Mouse (Mus musculus) midbrain, embryonic 13.5 days (tissue): ENCODE data around the gene Vmn1r54. TPM values are rescaled to one million over a fixed set of nuclear protein-coding genes. Genes with fewer than 3 reads are reported as not detected.
"Not testable (repeated sequence)": the region's sequence is repeated elsewhere in the genome, so short reads cannot be mapped to it uniquely, and the experiment has no call there.

ENCODE experiments used
- ATAC-seq: fragments of 200-750 bp; cut with Nextera tagmentation; 2 replicates; pipeline ENCODE4 v1.8.0; 2017; ENCODE audit warnings: mild to moderate bottlenecking, moderate TSS enrichment, moderate library complexity
- H3K27ac ChIP-seq: fragments of 300-500 bp; sonication (generic); 2 replicates; pipeline ENCODE4 v1.5.1; 2015; ENCODE audit warnings: inconsistent platforms, mild to moderate bottlenecking, moderate library complexity
- H3K27me3 ChIP-seq: fragments of 300-500 bp; sonication (generic); 2 replicates; pipeline ENCODE4 v1.6.1; 2015; ENCODE audit warnings: mild to moderate bottlenecking, inconsistent platforms
- H3K36me3 ChIP-seq: fragments of 300-500 bp; sonication (generic); 2 replicates; pipeline ENCODE4 v1.6.1; 2015; ENCODE audit warnings: mild to moderate bottlenecking, inconsistent platforms
- H3K4me1 ChIP-seq: fragments of 300-500 bp; sonication (generic); replicated peaks from 2 replicates; pipeline ENCODE4 v1.6.1; 2015; ENCODE audit warnings: inconsistent platforms
- H3K4me2 ChIP-seq: fragments of 300-500 bp; sonication (generic); replicated peaks from 2 replicates; pipeline ENCODE4 v1.6.1; 2015; ENCODE audit warnings: moderate library complexity, mild to moderate bottlenecking, inconsistent platforms
- H3K4me3 ChIP-seq: fragments of 300-500 bp; sonication (generic); replicated peaks from 2 replicates; pipeline ENCODE4 v1.5.1; 2015; ENCODE audit warnings: mild to moderate bottlenecking, inconsistent platforms
- H3K9ac ChIP-seq: fragments of 300-500 bp; sonication (generic); replicated peaks from 2 replicates; pipeline ENCODE4 v1.6.1; 2015; ENCODE audit warnings: mild to moderate bottlenecking, inconsistent platforms
- H3K9me3 ChIP-seq: fragments of 300-500 bp; sonication (generic); 2 replicates; pipeline ENCODE4 v1.6.1; 2016; ENCODE audit warnings: mild to moderate bottlenecking, inconsistent platforms
- WGBS: fragments of 180-500 bp; shearing (Covaris S2); methylation state at CpG from one replicate; pipeline ENCODE4 v1.1.7; 2015; 5-methylcytosine and 5-hydroxymethylcytosine counted together
- polyA plus RNA-seq: library from polyadenylated mRNA; unstranded; fragments of >200 nt; fragmentation: Nextera tagmentation; extraction: Ambion mirVana; gene quantifications from 2 replicates; pipeline ENCODE4 v1.2.1, GENCODE M21; 2015

The Vmn1r54 gene
- not detected in 2 replicates for polyA plus RNA-seq

GRCm38 (mm10) chr6:90246000-90246399 is at the start of gene Vmn1r54:
Gene Vmn1r54 (plus strand): TSS chr6:90246300.
- Histone ChIP-seq H3K4me2 (no peak within 1 kb of the TSS), H3K4me3 (no peak within 1 kb of the TSS), H3K27ac (no peak within 1 kb of the TSS), H3K4me1 (no peaks in the 10 kb centered on the region), H3K36me3 (no peaks in the 10 kb centered on the region), H3K9ac (no peak within 1 kb of the TSS), H3K9me3 (no peaks in the 10 kb centered on the region), H3K27me3 (no peaks in the 10 kb centered on the region)
- WGBS, result 79% methylated on average over 1 of the region's 1 CpGs
- no peak for ATAC-seq

GRCm38 (mm10) chr6:90202493-90202892 is 43.6 kb upstream of the Vmn1r54 start, which contains the start of gene V1ra8:
Gene V1ra8 (plus strand): TSS chr6:90202793.
- not testable (repeated sequence) for H3K9ac ChIP-seq, H3K9me3 ChIP-seq, H3K27me3 ChIP-seq, H3K4me2 ChIP-seq, H3K4me3 ChIP-seq, H3K4me1 ChIP-seq, H3K36me3 ChIP-seq, ATAC-seq, H3K27ac ChIP-seq
- WGBS, result 93% methylated on average over 1 of the region's 2 CpGs

GRCm38 (mm10) chr6:90224338-90224737 is 21.8 kb upstream of the Vmn1r54 start, which contains the start of gene Vmn1r53:
Gene Vmn1r53 (minus strand): TSS chr6:90224438.
- WGBS, result 86% methylated on average over 1 of the region's 1 CpGs

GRCm38 (mm10) chr6:90232114-90232513 is 14.0 kb upstream of the Vmn1r54 start:
- H3K36me3 ChIP-seq, H3K4me1 ChIP-seq, H3K4me3 ChIP-seq, H3K9ac ChIP-seq, H3K27ac ChIP-seq, ATAC-seq, H3K4me2 ChIP-seq, H3K27me3 ChIP-seq: not testable (repeated sequence)
- peaks cover 14% of the 10 kb centered on the region; the same call in 1 of the 2 replicates for H3K9me3 ChIP-seq
- 90% methylated on average over 4 of the region's 4 CpGs for WGBS

More at GRCm38 (mm10) chr6:90224338-90224737, 21.8 kb upstream of the Vmn1r54 start, which contains the start of gene Vmn1r53:
- Histone ChIP-seq H3K27ac (no peak within 1 kb of the TSS), H3K27me3 (no peaks in the 10 kb centered on the region), H3K4me1 (no peaks in the 10 kb centered on the region), H3K9ac (no peak within 1 kb of the TSS), H3K4me2 (no peak within 1 kb of the TSS), H3K9me3 (peaks cover 10% of the 10 kb centered on the region; the same call in 1 of the 2 replicates), H3K4me3 (no peak within 1 kb of the TSS), H3K36me3 (no peaks in the 10 kb centered on the region)
- ATAC-seq, result no peak

GRCm38 (mm10) chr6:90232681-90233080 is 13.4 kb upstream of the Vmn1r54 start:
- Histone ChIP-seq H3K4me2 (no peak overlapping the region), H3K27ac (no peak overlapping the region), H3K36me3 (no peaks in the 10 kb centered on the region), H3K9me3 (peaks cover 14% of the 10 kb centered on the region; the same call in 1 of the 2 replicates), H3K4me3 (no peak overlapping the region), H3K9ac (no peak overlapping the region), H3K4me1 (no peaks in the 10 kb centered on the region), H3K27me3 (no peaks in the 10 kb centered on the region)
- no peak for ATAC-seq
- WGBS, result 68% methylated on average over 27 of the region's 27 CpGs

- Histone ChIP-seq H3K27ac (no peak overlapping the region), H3K4me3 (no peak overlapping the region), H3K27me3 (no peaks in the 10 kb centered on the region), H3K4me2 (no peak overlapping the region), H3K4me1 (no peaks in the 10 kb centered on the region), H3K36me3 (no peaks in the 10 kb centered on the region), H3K9ac (no peak overlapping the region), H3K9me3 (0 out of 2 replicates have a peak, but pooled peaks cover 1% of the 10 kb centered on the region)
- WGBS, result 91% methylated on average over 3 of the region's 3 CpGs
- no peak for ATAC-seq
Observed at GRCm38 (mm10) chr6:90244019-90244418, 2.1 kb upstream of the Vmn1r54 start.

GRCm38 (mm10) chr6:90288265-90288664 is 42.2 kb downstream of the Vmn1r54 start:
- Histone ChIP-seq H3K4me1 (no peaks in the 10 kb centered on the region), H3K9ac (no peak overlapping the region), H3K4me3 (no peak overlapping the region), H3K9me3 (peaks cover 2% of the 10 kb centered on the region; the same call in 1 of the 2 replicates), H3K36me3 (no peaks in the 10 kb centered on the region), H3K27me3 (no peaks in the 10 kb centered on the region), H3K4me2 (no peak overlapping the region), H3K27ac (no peak overlapping the region)
- WGBS, result 55% methylated on average over 12 of the region's 12 CpGs
- no peak for ATAC-seq

- no peak for ATAC-seq
- Histone ChIP-seq H3K9me3 (no peaks in the 10 kb centered on the region), H3K9ac (no peak within 1 kb of the TSS), H3K4me1 (no peaks in the 10 kb centered on the region), H3K4me2 (no peak within 1 kb of the TSS), H3K4me3 (no peak within 1 kb of the TSS), H3K27me3 (no peaks in the 10 kb centered on the region), H3K36me3 (no peaks in the 10 kb centered on the region), H3K27ac (no peak within 1 kb of the TSS)
- 95% methylated on average over 1 of the region's 1 CpGs for WGBS
Observed at GRCm38 (mm10) chr6:90300919-90301318, 54.8 kb downstream of the Vmn1r54 start, which contains the start of gene BC048671. Gene BC048671 (plus strand): TSS chr6:90301219.

- ATAC-seq, result no peak
- H3K4me2 ChIP-seq, result no peak overlapping the region
- peaks cover 8% of the 10 kb centered on the region; the same call in 1 of the 2 replicates for H3K9me3 ChIP-seq
- WGBS, result 91% methylated on average over 6 of the region's 6 CpGs
- no peaks in the 10 kb centered on the region for H3K4me1 ChIP-seq
- no peaks in the 10 kb centered on the region for H3K27me3 ChIP-seq
- no peak overlapping the region for H3K27ac ChIP-seq
- H3K4me3 ChIP-seq, result no peak overlapping the region
- H3K9ac ChIP-seq, result no peak overlapping the region
- no peaks in the 10 kb centered on the region for H3K36me3 ChIP-seq
Observed at GRCm38 (mm10) chr6:90306315-90306975, 60.3 kb downstream of the Vmn1r54 start.

GRCm38 (mm10) chr6:90308839-90309778 is 63.0 kb downstream of the Vmn1r54 start:
- no peak overlapping the region for H3K27ac ChIP-seq
- H3K9me3 ChIP-seq, result peaks cover 8% of the 10 kb centered on the region; the same call in 1 of the 2 replicates
- no peak overlapping the region for H3K4me3 ChIP-seq
- H3K36me3 ChIP-seq, result no peaks in the 10 kb centered on the region
- no peak overlapping the region for H3K9ac ChIP-seq
- H3K27me3 ChIP-seq, result no peaks in the 10 kb centered on the region
- no peaks in the 10 kb centered on the region for H3K4me1 ChIP-seq
- H3K4me2 ChIP-seq, result no peak overlapping the region
- ATAC-seq, result no peak
- WGBS, result 90% methylated on average over 87 of the region's 87 CpGs

GRCm38 (mm10) chr6:90315961-90316360 is 69.9 kb downstream of the Vmn1r54 start:
- ATAC-seq, result no peak
- Histone ChIP-seq H3K27ac (no peak overlapping the region), H3K4me2 (no peak overlapping the region), H3K9ac (no peak overlapping the region), H3K4me3 (no peak overlapping the region), H3K27me3 (no peaks in the 10 kb centered on the region), H3K4me1 (no peaks in the 10 kb centered on the region), H3K36me3 (no peaks in the 10 kb centered on the region), H3K9me3 (no peaks in the 10 kb centered on the region)
- WGBS, result 89% methylated on average over 5 of the region's 5 CpGs
